Mouse (Mus musculus): ENCODE results near the gene Cenpw. TPM values are rescaled to one million over a fixed set of nuclear protein-coding genes. Genes with fewer than 3 reads are reported as not detected.

Cenpw gene
- polyA plus RNA-seq (2015; fragmentation: Nextera tagmentation; extraction: Ambion mirVana), result 64.1 and 68.4 TPM in 2 replicates

- Histone ChIP-seq H3K4me2 (peak within 1 kb of the TSS; percentile 70), H3K9me3 (replicated peaks) (no peaks in the 10 kb centered on the region), H3K36me3 (peaks cover 3% of the 10 kb centered on the region; the same call in 1 of the 2 replicates), H3K27ac (peak within 1 kb of the TSS; percentile 71), H3K27me3 (no peaks in the 10 kb centered on the region), H3K9ac (peak within 1 kb of the TSS; percentile 86), H3K4me3 (replicated peaks) (peak within 1 kb of the TSS; percentile 92), H3K4me1 (peaks cover 11% of the 10 kb centered on the region)
- 2% methylated on average over 51 of the region's 55 CpGs for WGBS
- peak; percentile 100 for ATAC-seq (replicated peaks; ENCODE audit: low FRiP score)
Observed at GRCm38 (mm10) chr10:30199916-30200826, at the start of gene Cenpw. Gene Cenpw, minus strand, starts transcription at chr10:30200560.

GRCm38 (mm10) chr10:30249654-30250053, 49.3 kb upstream of the Cenpw start:
- H3K36me3 ChIP-seq, result no peaks in the 10 kb centered on the region
- H3K4me1 ChIP-seq, result no peaks in the 10 kb centered on the region
- ATAC-seq (replicated peaks; ENCODE audit: low FRiP score), result no peak
- H3K9ac ChIP-seq, result no peak overlapping the region
- H3K9me3 ChIP-seq (replicated peaks), result no peaks in the 10 kb centered on the region
- H3K4me2 ChIP-seq, result no peak overlapping the region
- H3K4me3 ChIP-seq (replicated peaks), result no peak overlapping the region
- no peak overlapping the region for H3K27ac ChIP-seq
- 67% methylated on average over 3 of the region's 3 CpGs for WGBS
- no peaks in the 10 kb centered on the region for H3K27me3 ChIP-seq

GRCm38 (mm10) chr10:30199501-30199900, 859 bp downstream of the Cenpw start:
- Histone ChIP-seq H3K9ac (peak overlapping the region; percentile 86; the same call in 1 of the 2 replicates), H3K27ac (no peak overlapping the region)

GRCm38 (mm10) chr10:30167700-30168099, 32.7 kb downstream of the Cenpw start:
- Histone ChIP-seq H3K4me1 (no peaks in the 10 kb centered on the region), H3K4me2 (no peak overlapping the region), H3K4me3 (replicated peaks) (no peak overlapping the region), H3K9me3 (replicated peaks) (no peaks in the 10 kb centered on the region), H3K27me3 (no peaks in the 10 kb centered on the region), H3K36me3 (no peaks in the 10 kb centered on the region), H3K27ac (no peak overlapping the region), H3K9ac (no peak overlapping the region)
- ATAC-seq (replicated peaks; ENCODE audit: low FRiP score), result no peak
- 50% methylated on average over 4 of the region's 4 CpGs for WGBS

More at GRCm38 (mm10) chr10:30199501-30199900, 859 bp downstream of the Cenpw start:
- WGBS, result 55% methylated on average over 5 of the region's 5 CpGs
- H3K4me1 ChIP-seq, result peaks cover 11% of the 10 kb centered on the region
- no peak for ATAC-seq (replicated peaks; ENCODE audit: low FRiP score)
- no peaks in the 10 kb centered on the region for H3K27me3 ChIP-seq
- peaks cover 5% of the 10 kb centered on the region; the same call in 1 of the 2 replicates for H3K36me3 ChIP-seq
- H3K4me2 ChIP-seq, result peak overlapping the region; percentile 70
- H3K4me3 ChIP-seq (replicated peaks), result peak overlapping the region; percentile 92
- no peaks in the 10 kb centered on the region for H3K9me3 ChIP-seq (replicated peaks)
